Mouse (Mus musculus) frontal cortex, postnatal 14 days (tissue): ENCODE results near the gene Tex10.

ENCODE experiments used
- DNase-seq, 2 experiments: peaks; one replicate each; pipeline ENCODE4 v3.0.0; 2022; ENCODE audit warnings: low spot score in 2 of 2

Gene Tex10

DNA sequence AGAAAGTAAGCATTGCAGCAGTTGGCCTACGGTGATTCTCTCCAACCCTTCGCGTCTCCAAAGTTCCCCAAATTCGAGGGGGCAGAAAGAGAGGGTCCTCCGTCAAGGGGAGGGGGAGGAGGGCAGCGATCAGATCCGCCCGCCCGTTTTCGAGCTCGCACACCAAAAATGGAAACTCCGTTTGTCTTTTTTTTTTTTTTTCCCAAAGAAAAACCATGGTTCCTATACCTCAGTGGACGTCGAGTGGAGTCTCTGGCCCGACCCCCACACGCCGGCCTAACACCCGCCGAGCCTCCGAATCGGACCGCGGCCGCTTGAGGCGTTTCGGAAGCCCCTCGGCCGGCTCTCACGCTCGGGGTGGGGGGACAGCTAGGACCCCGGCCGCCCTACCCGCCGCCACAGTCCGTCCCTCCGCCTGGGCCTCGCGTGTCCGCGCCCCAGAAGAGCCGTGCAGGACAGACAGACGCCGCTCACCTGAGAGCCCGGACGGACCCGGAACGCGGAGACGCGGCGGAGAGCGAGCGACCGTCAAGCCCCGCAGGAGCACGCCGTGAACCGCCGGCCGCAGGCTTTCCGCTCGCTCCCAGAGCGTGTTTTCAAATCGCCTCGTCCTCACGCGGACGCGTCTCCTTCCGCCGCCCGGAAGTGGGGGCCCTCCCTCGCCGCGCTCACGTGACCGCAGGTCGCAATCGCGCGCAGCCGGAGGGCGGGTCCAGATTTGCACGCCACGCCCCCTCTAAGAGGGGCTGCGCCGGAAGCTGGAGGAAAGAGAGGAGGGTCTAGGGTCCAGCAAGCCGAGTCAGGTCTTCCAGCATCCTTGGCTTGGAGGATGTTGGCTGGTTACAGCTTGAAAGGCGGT, at the start of gene Tex10:
Gene Tex10 (minus strand): TSS at position 668 of the 859 bp plus-strand sequence.
- DNase-seq, result peak; percentile 71 to 80

DNA sequence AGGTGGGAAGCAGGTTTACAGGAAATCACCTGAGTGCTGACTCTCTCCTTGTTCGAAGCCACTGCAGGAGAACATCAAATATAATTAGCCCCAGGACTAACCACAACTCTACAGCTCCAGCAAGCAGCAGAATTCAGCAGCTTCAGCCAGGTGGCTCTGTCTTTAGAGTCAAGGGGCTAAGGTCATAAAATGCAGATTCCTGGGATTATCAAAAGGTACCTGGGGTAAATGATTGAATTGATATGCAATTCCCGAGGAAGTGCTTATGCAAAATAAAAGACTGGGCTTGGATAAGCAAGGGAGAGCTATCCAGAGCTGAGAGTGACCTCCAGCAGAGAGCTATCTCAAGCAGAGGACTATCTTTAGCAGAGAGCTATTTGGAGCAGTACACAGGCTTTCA, 37.6 kb upstream of the Tex10 start:
- DNase-seq, result no peak

GRCm38 (mm10) chr4:48492510-48492909, 19.3 kb upstream of the Tex10 start:
- DNase-seq, result no peak

GRCm38 (mm10) chr4:48491290-48491743, 18.1 kb upstream of the Tex10 start:
- no peak for DNase-seq

GRCm38 (mm10) chr4:48488916-48489315, 15.7 kb upstream of the Tex10 start:
- DNase-seq, result no peak

- peak in 1 of 2 experiments; percentile 10 for DNase-seq
Measured at GRCm38 (mm10) chr4:48481287-48481686, 8.0 kb upstream of the Tex10 start.

DNA sequence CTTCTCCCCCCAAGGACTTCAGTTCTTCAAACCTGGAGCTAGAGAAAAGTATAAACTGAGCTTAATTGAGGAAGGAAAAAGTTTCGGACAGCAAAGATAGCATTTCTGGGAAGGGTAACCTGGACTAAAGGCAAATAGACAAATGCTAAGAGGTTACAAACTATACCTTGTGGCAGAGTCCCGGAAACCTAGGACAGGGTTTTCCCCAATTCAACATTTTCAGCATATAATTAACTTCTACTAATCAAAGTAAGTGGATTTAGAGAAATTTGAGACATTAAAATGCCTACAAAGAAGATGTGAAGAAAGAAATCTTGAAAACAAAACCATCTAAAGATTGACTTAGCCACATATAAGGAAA, 372 bp upstream of the Tex10 start:
- no peak for DNase-seq

GRCm38 (mm10) chr4:48472052-48472791, 1.0 kb downstream of the Tex10 start:
- no peak for DNase-seq

- DNase-seq, result no peak
Measured at GRCm38 (mm10) chr4:48470977-48471376, 2.3 kb downstream of the Tex10 start.

GRCm38 (mm10) chr4:48461060-48461459, 12.2 kb downstream of the Tex10 start:
- no peak for DNase-seq

DNA sequence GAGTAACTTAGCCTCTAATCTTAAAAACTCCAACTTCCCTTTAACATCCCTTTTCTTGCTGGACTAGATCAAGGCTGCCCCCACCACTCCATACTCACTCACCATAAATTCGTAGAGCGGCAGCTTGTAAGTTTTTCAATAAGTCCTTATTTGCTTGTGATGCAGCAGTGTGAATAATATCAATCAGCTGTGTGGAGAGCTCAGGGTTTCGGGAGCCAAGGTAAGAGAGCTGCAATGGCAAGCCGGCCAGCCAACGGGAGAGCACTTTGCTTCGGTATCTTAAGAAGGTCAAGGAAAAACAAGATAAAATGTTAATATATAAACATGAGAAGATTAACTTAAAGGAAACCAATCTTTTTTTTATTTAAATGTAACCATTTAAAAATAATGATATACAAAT, 14.8 kb downstream of the Tex10 start:
- no peak for DNase-seq

GRCm38 (mm10) chr4:48454106-48454773, 19.0 kb downstream of the Tex10 start:
- no peak for DNase-seq

GRCm38 (mm10) chr4:48428054-48428453, 45.2 kb downstream of the Tex10 start:
- no peak for DNase-seq

GRCm38 (mm10) chr4:48427413-48427812, 45.8 kb downstream of the Tex10 start:
- DNase-seq, result no peak

DNA sequence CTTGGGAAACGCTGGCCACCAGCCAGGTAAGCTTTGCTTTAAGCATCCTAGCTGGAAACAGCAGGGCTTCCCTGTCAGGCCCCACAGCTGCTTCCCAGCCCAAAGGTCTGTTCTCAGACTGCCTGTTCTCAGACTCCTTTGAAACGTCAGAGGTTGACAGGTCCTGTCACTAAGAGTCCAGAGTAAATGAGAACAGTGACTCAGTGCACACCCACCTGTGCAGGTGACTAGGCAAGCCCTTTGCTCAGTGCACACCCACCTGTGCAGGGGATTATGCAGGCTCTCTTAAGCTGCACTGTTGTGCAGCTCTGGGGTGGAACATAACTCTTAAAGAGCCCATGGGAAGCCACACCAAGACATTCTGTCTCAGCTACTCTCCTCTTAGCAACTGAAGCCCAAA, 49.5 kb downstream of the Tex10 start:
- no peak for DNase-seq

GRCm38 (mm10) chr4:48422633-48423032, 50.6 kb downstream of the Tex10 start:
- no peak for DNase-seq

DNA sequence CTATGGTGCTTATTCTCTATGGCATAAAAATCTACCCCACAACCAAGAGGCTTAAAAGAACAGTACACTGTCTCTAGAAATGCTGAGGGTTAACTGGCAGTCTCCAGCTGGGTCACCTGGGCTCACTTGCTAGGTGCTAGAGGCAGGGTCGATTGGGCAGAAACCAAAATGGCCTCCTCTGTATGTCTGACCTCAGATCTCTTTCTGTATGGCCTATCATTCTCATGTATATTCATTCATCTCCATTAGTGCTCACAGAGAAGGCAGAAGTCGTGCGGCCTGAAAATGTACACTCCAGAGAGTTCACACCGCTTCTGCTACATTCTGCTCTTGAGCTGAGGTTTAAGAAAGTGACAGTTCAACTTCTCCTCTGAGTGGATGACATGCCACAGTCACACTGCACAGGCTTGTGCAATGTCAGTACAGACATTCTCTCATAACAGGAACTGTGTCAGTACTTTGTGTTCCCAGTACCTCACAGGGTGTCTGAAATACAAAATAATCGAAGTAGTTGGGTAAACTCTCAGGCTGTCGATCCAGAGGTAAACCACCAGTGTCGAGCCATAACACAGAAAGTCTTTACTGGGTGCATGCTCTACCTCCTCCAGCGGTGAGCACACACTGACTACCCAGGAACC, 54.3 kb downstream of the Tex10 start:
- DNase-seq, result no peak

DNA sequence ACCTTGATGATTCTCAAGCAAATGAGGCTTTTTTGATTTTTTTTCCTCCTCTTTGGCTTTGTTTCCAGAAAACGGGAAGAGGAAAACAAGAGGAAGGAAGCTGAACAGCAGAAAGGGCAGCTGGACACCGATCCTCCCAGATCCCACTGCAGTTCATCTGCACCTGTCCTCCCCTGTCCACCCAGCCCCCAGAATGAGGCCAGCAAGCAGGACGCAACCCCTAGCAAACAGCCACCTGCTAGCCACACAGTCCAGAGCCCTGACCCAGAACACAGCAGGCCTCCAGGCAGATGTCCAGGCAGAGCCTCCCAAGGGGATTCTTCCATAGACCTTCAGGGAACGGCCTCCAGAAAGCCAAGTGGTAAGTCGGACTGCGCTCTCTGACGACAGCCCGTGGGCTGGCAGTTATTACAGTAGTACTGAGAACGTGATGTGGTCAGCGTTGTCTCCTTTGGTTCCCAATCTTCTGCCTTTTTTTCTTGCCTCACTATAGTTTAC, 57.4 kb downstream of the Tex10 start:
- DNase-seq, result no peak

DNA sequence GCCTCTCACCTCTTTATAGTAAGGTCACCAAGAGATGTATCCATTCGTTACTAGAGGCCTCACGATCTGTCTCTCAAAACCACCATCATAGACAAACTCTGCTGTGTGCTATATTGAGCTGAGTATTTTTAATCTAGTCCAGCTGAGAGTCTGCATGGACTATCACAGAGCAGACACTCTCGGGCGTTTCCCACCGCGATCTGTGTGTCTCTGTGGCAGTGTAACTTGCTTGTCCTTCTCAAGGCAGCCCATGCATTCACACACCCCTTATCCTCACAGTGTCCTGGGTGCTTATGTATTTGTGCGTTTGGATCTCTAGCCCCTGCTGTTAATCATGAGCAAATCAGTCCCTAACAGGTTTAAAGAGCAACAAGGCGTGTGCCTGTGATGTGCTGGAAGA, 59.8 kb downstream of the Tex10 start:
- DNase-seq, result no peak

DNA sequence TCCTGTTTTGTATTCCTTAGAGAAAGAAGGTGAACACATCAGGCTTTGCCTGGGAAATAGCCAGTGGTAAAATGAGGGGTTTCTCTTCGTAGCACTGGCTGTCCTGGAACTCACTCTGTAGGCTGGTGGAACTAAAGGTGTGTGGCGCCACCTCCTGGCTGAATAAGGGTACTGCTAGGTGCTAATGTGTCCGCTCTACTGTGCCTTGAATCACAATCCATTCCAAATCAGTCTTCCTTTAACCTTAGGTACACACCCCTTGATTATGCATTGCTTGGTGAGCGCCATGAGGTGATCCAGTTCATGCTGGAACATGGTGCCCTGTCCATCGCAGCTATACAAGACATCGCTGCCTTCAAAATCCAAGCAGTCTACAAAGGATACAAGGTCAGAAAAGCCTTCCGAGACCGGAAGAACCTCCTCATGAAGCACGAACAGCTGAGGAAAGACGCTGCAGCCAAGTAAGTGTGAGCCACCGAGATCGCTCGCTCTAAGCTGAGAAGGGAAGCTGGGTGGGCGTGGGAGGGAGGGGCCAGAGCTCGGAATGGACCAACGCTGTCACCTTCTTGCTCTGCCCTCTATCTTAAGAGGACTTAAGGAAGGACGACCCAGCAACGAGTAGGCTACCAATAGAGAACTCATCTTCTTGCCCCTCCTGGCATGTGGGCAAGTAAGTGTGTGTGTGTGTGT, 65.8 kb downstream of the Tex10 start:
- DNase-seq, result peak in 1 of 2 experiments; percentile 51
